Mouse (Mus musculus) lung, postnatal 0 days (tissue): ENCODE results near the gene Ptprg.

Experiments
- CTCF ChIP-seq: IDR thresholded peaks from 2 replicates; pipeline ENCODE4 v1.5.1; 2016; ENCODE audit warnings: antibody characterized with exemption, mild to moderate bottlenecking
- EP300 ChIP-seq: IDR thresholded peaks from 2 replicates; pipeline ENCODE4 v1.6.1; 2016; ENCODE audit warnings: antibody characterized with exemption, mild to moderate bottlenecking, control low read depth

DNA sequence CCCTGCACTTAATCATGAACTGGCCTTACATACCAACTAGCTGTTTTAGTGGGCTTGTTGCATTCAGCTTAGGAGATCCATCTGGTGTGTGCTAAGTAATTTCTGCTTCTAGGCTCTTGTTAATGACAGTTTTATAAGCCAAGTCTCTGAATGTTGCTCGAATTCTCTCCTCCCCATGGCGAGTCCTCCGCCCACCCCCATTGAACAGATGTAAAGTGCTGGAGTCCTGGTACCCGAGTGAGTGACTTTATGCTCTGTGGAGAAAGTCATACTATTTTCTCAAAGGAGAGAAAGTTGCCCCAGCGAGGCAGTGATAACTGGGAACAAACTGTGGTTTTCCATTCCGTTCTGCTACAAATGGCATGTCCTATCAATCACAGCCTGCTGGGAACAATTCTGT, 525.9 kb downstream of the Ptprg start:
- no peak for TF ChIP-seq CTCF
- TF ChIP-seq EP300 = no peak
